Mouse (Mus musculus): ENCODE data around the gene Timd4. TPM values are rescaled to one million over a fixed set of nuclear protein-coding genes. Genes with fewer than 3 reads are reported as not detected.

Timd4 gene
- not detected for total RNA-seq (2021)
- long read RNA-seq, experiment 1 = 0 reads
- long read RNA-seq, experiment 2 = 0 reads

GRCm38 (mm10) chr11:46810511-46810910, at the start of gene Timd4:
Gene Timd4, plus strand, starts transcription at chr11:46810800.
- intact Hi-C loops (cut with DNase I) = no loop called here
- DNase-seq (ENCODE audit: low spot score in 2 of 2) = no peak

- intact Hi-C loops (cut with DNase I) = no loop called here
- no peak for DNase-seq (ENCODE audit: low spot score in 2 of 2)
These were observed 33.7 kb upstream of the Timd4 start for GRCm38 (mm10) chr11:46776879-46777278.

- DNase-seq (ENCODE audit: low spot score in 2 of 2) = no peak
- intact Hi-C loops (cut with DNase I) = no loop called here
These were observed 30.8 kb upstream of the Timd4 start for GRCm38 (mm10) chr11:46779811-46780210.

GRCm38 (mm10) chr11:46804440-46804839, 6.2 kb upstream of the Timd4 start:
- DNase-seq (ENCODE audit: low spot score in 2 of 2) = no peak
- intact Hi-C loops (cut with DNase I) = no loop called here

- DNase-seq (ENCODE audit: low spot score in 2 of 2) = no peak
- intact Hi-C loops (cut with DNase I) = no loop called here
These were observed 7.1 kb downstream of the Timd4 start for GRCm38 (mm10) chr11:46817692-46818091.

GRCm38 (mm10) chr11:46819930-46820329, 9.3 kb downstream of the Timd4 start:
- intact Hi-C loops (cut with DNase I) = no loop called here
- DNase-seq (ENCODE audit: low spot score in 2 of 2) = no peak

- no peak for DNase-seq (ENCODE audit: low spot score in 2 of 2)
- intact Hi-C loops (cut with DNase I) = no loop called here
These were observed 19.7 kb downstream of the Timd4 start for GRCm38 (mm10) chr11:46830348-46830747.

GRCm38 (mm10) chr11:46835080-46835479, 24.5 kb downstream of the Timd4 start:
- intact Hi-C loops (cut with DNase I) = no loop called here
- no peak for DNase-seq (ENCODE audit: low spot score in 2 of 2)

GRCm38 (mm10) chr11:46842015-46842726, 31.6 kb downstream of the Timd4 start:
- DNase-seq (ENCODE audit: low spot score in 2 of 2) = no peak
- intact Hi-C loops (cut with DNase I) = no loop called here

GRCm38 (mm10) chr11:46846661-46847060, 36.1 kb downstream of the Timd4 start:
- intact Hi-C loops (cut with DNase I) = loop anchor here (5.0 kb wide), 1 partner anchor 1931 kb away; no protein-coding TSS in a partner anchor
- no peak for DNase-seq (ENCODE audit: low spot score in 2 of 2)

- intact Hi-C loops (cut with DNase I) = loop anchor here (5.0 kb wide), 1 partner anchor 1929 kb away; no protein-coding TSS in a partner anchor
- DNase-seq (ENCODE audit: low spot score in 2 of 2) = no peak
These were observed 37.2 kb downstream of the Timd4 start for GRCm38 (mm10) chr11:46847827-46848220.

- intact Hi-C loops (cut with DNase I) = loop anchor here (5.0 kb wide), 1 partner anchor 1929 kb away; no protein-coding TSS in a partner anchor
- peak; percentile 42 to 50 for DNase-seq (ENCODE audit: low spot score in 2 of 2)
These were observed 37.8 kb downstream of the Timd4 start for GRCm38 (mm10) chr11:46848221-46848971.

- DNase-seq (ENCODE audit: low spot score in 2 of 2) = peak; percentile 28 to 39
- intact Hi-C loops (cut with DNase I) = no loop called here
These were observed 54.2 kb downstream of the Timd4 start for GRCm38 (mm10) chr11:46864809-46865208.

- intact Hi-C loops (cut with DNase I) = no loop called here
- DNase-seq (ENCODE audit: low spot score in 2 of 2) = no peak
These were observed 58.0 kb downstream of the Timd4 start for GRCm38 (mm10) chr11:46868594-46868993.

GRCm38 (mm10) chr11:46875774-46876173, 65.2 kb downstream of the Timd4 start:
- intact Hi-C loops (cut with DNase I) = no loop called here
- peak; percentile 14 to 25 for DNase-seq (ENCODE audit: low spot score in 2 of 2)

- no peak for DNase-seq (ENCODE audit: low spot score in 2 of 2)
- intact Hi-C loops (cut with DNase I) = no loop called here
These were observed 71.9 kb downstream of the Timd4 start for GRCm38 (mm10) chr11:46882456-46882855.

- intact Hi-C loops (cut with DNase I) = no loop called here
- no peak for DNase-seq (ENCODE audit: low spot score in 2 of 2)
These were observed 78.5 kb downstream of the Timd4 start for GRCm38 (mm10) chr11:46889093-46889492.
